Mouse (Mus musculus) lung, postnatal 0 days (tissue): ENCODE measurements around the gene Mettl5.

ENCODE experiments used
- CTCF ChIP-seq: IDR thresholded peaks from 2 replicates; pipeline ENCODE4 v1.5.1; 2016; ENCODE audit warnings: antibody characterized with exemption, mild to moderate bottlenecking
- EP300 ChIP-seq: IDR thresholded peaks from 2 replicates; pipeline ENCODE4 v1.6.1; 2016; ENCODE audit warnings: antibody characterized with exemption, mild to moderate bottlenecking, control low read depth

DNA sequence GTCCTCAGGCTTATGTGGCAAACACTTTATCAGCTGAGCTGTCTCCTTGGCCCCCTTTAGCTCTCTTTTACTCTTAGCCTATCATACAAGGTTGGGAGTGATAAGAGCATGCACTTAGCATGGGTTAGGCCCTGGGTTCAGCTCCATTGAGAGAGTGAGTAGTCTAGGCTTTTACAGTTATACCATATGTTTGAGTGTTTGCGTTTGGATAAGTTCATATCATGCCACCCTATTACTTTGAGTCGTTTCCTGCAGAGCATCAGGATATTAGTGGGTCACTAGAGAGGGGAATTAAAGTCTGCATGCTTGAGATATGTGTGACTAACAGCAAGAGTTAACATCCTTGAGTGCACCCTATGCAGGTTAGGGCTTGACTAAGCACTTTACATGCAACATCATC, 55.7 kb downstream of the Mettl5 start:
- no peak for TF ChIP-seq CTCF
- no peak for TF ChIP-seq EP300
